Mouse (Mus musculus) fibroblast of lung, adult 2 months (primary cell): Measurements from ENCODE around the gene Rxra.

ENCODE experiments used
- DNase-seq: peaks from one replicate; pipeline ENCODE4 v3.0.0-alpha.2; 2011; ENCODE audit warnings: low read depth

Gene Rxra

GRCm38 (mm10) chr2:27764256-27764936 is 88.2 kb downstream of the Rxra start:
- DNase-seq = no peak

- DNase-seq = no peak
These were observed 88.7 kb downstream of the Rxra start for GRCm38 (mm10) chr2:27764937-27765319.

- DNase-seq = no peak
These were observed 91.5 kb downstream of the Rxra start for GRCm38 (mm10) chr2:27767773-27768172.

GRCm38 (mm10) chr2:27769701-27770100 is 93.5 kb downstream of the Rxra start:
- DNase-seq = no peak

- no peak for DNase-seq
These were observed 94.0 kb downstream of the Rxra start for GRCm38 (mm10) chr2:27770205-27770604.

GRCm38 (mm10) chr2:27771936-27772335 is 95.7 kb downstream of the Rxra start:
- peak; percentile 85 for DNase-seq

GRCm38 (mm10) chr2:27772841-27773388 is 96.7 kb downstream of the Rxra start:
- DNase-seq = no peak

- DNase-seq = peak; percentile 93
These were observed 97.9 kb downstream of the Rxra start for GRCm38 (mm10) chr2:27773980-27774730.

GRCm38 (mm10) chr2:27775006-27775405 is 98.8 kb downstream of the Rxra start:
- no peak for DNase-seq

GRCm38 (mm10) chr2:27775625-27776024 is 99.4 kb downstream of the Rxra start:
- DNase-seq = peak; percentile 86

GRCm38 (mm10) chr2:27777756-27778155 is 101.5 kb downstream of the Rxra start:
- DNase-seq = no peak

GRCm38 (mm10) chr2:27778289-27778688 is 102.0 kb downstream of the Rxra start:
- DNase-seq = no peak

GRCm38 (mm10) chr2:27779291-27779866 is 103.1 kb downstream of the Rxra start:
- DNase-seq = no peak

GRCm38 (mm10) chr2:27780162-27780561 is 103.9 kb downstream of the Rxra start:
- DNase-seq = no peak

GRCm38 (mm10) chr2:27785363-27785762 is 109.1 kb downstream of the Rxra start:
- no peak for DNase-seq

GRCm38 (mm10) chr2:27785973-27786417 is 109.8 kb downstream of the Rxra start:
- no peak for DNase-seq

GRCm38 (mm10) chr2:27791571-27791970 is 115.3 kb downstream of the Rxra start:
- no peak for DNase-seq

- DNase-seq = no peak
These were observed 122.8 kb downstream of the Rxra start for GRCm38 (mm10) chr2:27799018-27799417.

GRCm38 (mm10) chr2:27801041-27801440 is 124.8 kb downstream of the Rxra start:
- DNase-seq = no peak

- DNase-seq = peak; percentile 82
These were observed 126.3 kb downstream of the Rxra start for GRCm38 (mm10) chr2:27802493-27802892.

GRCm38 (mm10) chr2:27806691-27807090 is 130.5 kb downstream of the Rxra start:
- DNase-seq = no peak

- DNase-seq = no peak
These were observed 131.4 kb downstream of the Rxra start for GRCm38 (mm10) chr2:27807684-27808083.

GRCm38 (mm10) chr2:27809897-27810296 is 133.7 kb downstream of the Rxra start:
- no peak for DNase-seq
